Mouse (Mus musculus) intestine, embryonic 14.5 days (tissue): ENCODE measurements around the gene Cd3e. TPM values are rescaled to one million over a fixed set of nuclear protein-coding genes. Genes with fewer than 3 reads are reported as not detected.

ENCODE experiments used
- ATAC-seq: fragments of 200-750 bp; cut with Nextera tagmentation; replicated peaks from 2 replicates; pipeline ENCODE4 v1.8.0; 2017; ENCODE audit warnings: low read depth, moderate number of reproducible peaks, moderate TSS enrichment, moderate library complexity; ENCODE audit not compliant: low FRiP score, low TSS enrichment
- DNase-seq: peaks from one replicate; pipeline ENCODE4 v3.0.0-alpha.2; 2018; ENCODE audit warnings: low spot score
- H3K27ac ChIP-seq: fragments of 300-500 bp; sonication (generic); 2 replicates; pipeline ENCODE4 v1.5.1; 2014; ENCODE audit warnings: low read depth, mild to moderate bottlenecking, control low read depth
- H3K27me3 ChIP-seq: fragments of 300-500 bp; sonication (generic); replicated peaks from 2 replicates; pipeline ENCODE4 v1.6.1; 2014; ENCODE audit warnings: low read length, control low read depth; ENCODE audit not compliant: control insufficient read depth, insufficient read depth
- H3K36me3 ChIP-seq: fragments of 300-500 bp; sonication (generic); 2 replicates; pipeline ENCODE4 v1.6.1; 2014; ENCODE audit warnings: low read length, control low read depth; ENCODE audit not compliant: control insufficient read depth, insufficient read depth
- H3K4me1 ChIP-seq: fragments of 300-500 bp; sonication (generic); replicated peaks from 2 replicates; pipeline ENCODE4 v1.6.1; 2014; ENCODE audit warnings: low read length, control low read depth, mixed read lengths; ENCODE audit not compliant: control insufficient read depth, insufficient read depth
- H3K4me2 ChIP-seq: fragments of 300-500 bp; sonication (generic); 2 replicates; pipeline ENCODE4 v1.6.1; 2014; ENCODE audit warnings: low read length
- H3K4me3 ChIP-seq: fragments of 300-500 bp; sonication (generic); 2 replicates; pipeline ENCODE4 v1.5.1; 2014; ENCODE audit warnings: low read depth, low read length, control low read depth, mixed read lengths
- H3K9ac ChIP-seq: fragments of 300-500 bp; sonication (generic); 2 replicates; pipeline ENCODE4 v1.6.1; 2014; ENCODE audit warnings: mild to moderate bottlenecking, low read length
- H3K9me3 ChIP-seq: fragments of 300-500 bp; sonication (generic); 2 replicates; pipeline ENCODE4 v1.6.1; 2016; ENCODE audit warnings: low read length, control low read depth; ENCODE audit not compliant: control insufficient read depth
- WGBS: fragments of 180-500 bp; shearing (Covaris S2); extraction: QIAGEN DNeasy Blood & Tissue Kit; methylation state at CpG from one replicate; pipeline ENCODE4 v1.1.7; 2014; 5-methylcytosine and 5-hydroxymethylcytosine counted together
- polyA plus RNA-seq: library from polyadenylated mRNA; unstranded; fragments of >200 nt; fragmentation: Nextera tagmentation; extraction: Ambion mirVana; gene quantifications from 2 replicates; pipeline ENCODE4 v1.2.1, GENCODE M21; 2014

Gene Cd3e
- polyA plus RNA-seq, 1 experiment from 2014 or later, result 0.49 TPM

GRCm38 (mm10) chr9:44992271-44992670, 17.2 kb downstream of the Cd3e start:
- no peak overlapping the region for H3K4me2 ChIP-seq
- H3K9ac ChIP-seq, result no peak overlapping the region
- DNase-seq, result no peak
- H3K9me3 ChIP-seq, result no peaks in the 10 kb centered on the region
- H3K27ac ChIP-seq, result no peak overlapping the region
- no peaks in the 10 kb centered on the region for H3K4me1 ChIP-seq
- H3K27me3 ChIP-seq, result no peaks in the 10 kb centered on the region
- ATAC-seq, result no peak
- no peak overlapping the region for H3K4me3 ChIP-seq
- H3K36me3 ChIP-seq, result no peaks in the 10 kb centered on the region

- DNase-seq, result no peak
- Histone ChIP-seq H3K27me3 (no peaks in the 10 kb centered on the region), H3K27ac (no peak overlapping the region), H3K36me3 (no peaks in the 10 kb centered on the region), H3K9me3 (no peaks in the 10 kb centered on the region), H3K4me3 (no peak overlapping the region), H3K9ac (no peak overlapping the region), H3K4me1 (no peaks in the 10 kb centered on the region), H3K4me2 (no peak overlapping the region)
- WGBS, result 79% methylated on average over 2 of the region's 2 CpGs
- ATAC-seq, result no peak
Observed at GRCm38 (mm10) chr9:44991821-44992220, 17.6 kb downstream of the Cd3e start.

- ATAC-seq, result no peak
- DNase-seq, result no peak
- Histone ChIP-seq H3K27ac (no peak overlapping the region), H3K4me1 (no peaks in the 10 kb centered on the region), H3K36me3 (no peaks in the 10 kb centered on the region), H3K9ac (no peak overlapping the region), H3K9me3 (no peaks in the 10 kb centered on the region), H3K4me3 (no peak overlapping the region), H3K4me2 (no peak overlapping the region), H3K27me3 (no peaks in the 10 kb centered on the region)
- WGBS, result 62% methylated on average over 5 of the region's 5 CpGs
Observed at GRCm38 (mm10) chr9:44986976-44987375, 22.5 kb downstream of the Cd3e start.

- Histone ChIP-seq H3K27ac (no peak overlapping the region), H3K27me3 (no peaks in the 10 kb centered on the region), H3K36me3 (no peaks in the 10 kb centered on the region), H3K4me1 (no peaks in the 10 kb centered on the region), H3K9me3 (no peaks in the 10 kb centered on the region), H3K4me3 (no peak overlapping the region), H3K9ac (no peak overlapping the region), H3K4me2 (no peak overlapping the region)
- no peak for ATAC-seq
- DNase-seq, result no peak
- WGBS, result 59% methylated on average over 14 of the region's 14 CpGs
Observed at GRCm38 (mm10) chr9:44986242-44986781, 23.1 kb downstream of the Cd3e start.

GRCm38 (mm10) chr9:44985721-44986161, 23.7 kb downstream of the Cd3e start:
- H3K27ac ChIP-seq, result no peak overlapping the region
- ATAC-seq (no peak), DNase-seq (no peak)
- H3K9ac ChIP-seq, result no peak overlapping the region
- H3K36me3 ChIP-seq, result no peaks in the 10 kb centered on the region
- H3K4me2 ChIP-seq, result no peak overlapping the region
- H3K4me3 ChIP-seq, result no peak overlapping the region
- H3K27me3 ChIP-seq, result no peaks in the 10 kb centered on the region
- H3K9me3 ChIP-seq, result no peaks in the 10 kb centered on the region
- no peaks in the 10 kb centered on the region for H3K4me1 ChIP-seq
- 71% methylated on average over 3 of the region's 3 CpGs for WGBS

- H3K27me3 ChIP-seq, result no peaks in the 10 kb centered on the region
- no peaks in the 10 kb centered on the region for H3K4me1 ChIP-seq
- no peak overlapping the region for H3K4me3 ChIP-seq
- H3K4me2 ChIP-seq, result no peak overlapping the region
- 82% methylated on average over 2 of the region's 2 CpGs for WGBS
- ATAC-seq (no peak), DNase-seq (no peak)
- no peaks in the 10 kb centered on the region for H3K36me3 ChIP-seq
- H3K9me3 ChIP-seq, result no peaks in the 10 kb centered on the region
- H3K27ac ChIP-seq, result no peak overlapping the region
- no peak overlapping the region for H3K9ac ChIP-seq
Observed at GRCm38 (mm10) chr9:44983001-44983400, 26.4 kb downstream of the Cd3e start.

GRCm38 (mm10) chr9:44982531-44982930, 26.9 kb downstream of the Cd3e start:
- Histone ChIP-seq H3K27ac (no peak overlapping the region), H3K9ac (no peak overlapping the region), H3K36me3 (no peaks in the 10 kb centered on the region), H3K4me3 (no peak overlapping the region), H3K4me1 (no peaks in the 10 kb centered on the region), H3K9me3 (no peaks in the 10 kb centered on the region), H3K4me2 (no peak overlapping the region), H3K27me3 (no peaks in the 10 kb centered on the region)
- DNase-seq (no peak), ATAC-seq (no peak)
- WGBS, result 87% methylated on average over 3 of the region's 3 CpGs

- Histone ChIP-seq H3K4me2 (no peak overlapping the region), H3K4me3 (no peak overlapping the region), H3K27me3 (no peaks in the 10 kb centered on the region), H3K27ac (no peak overlapping the region), H3K9ac (no peak overlapping the region), H3K4me1 (no peaks in the 10 kb centered on the region), H3K36me3 (no peaks in the 10 kb centered on the region), H3K9me3 (no peaks in the 10 kb centered on the region)
- no peak for DNase-seq
- WGBS, result 87% methylated on average over 8 of the region's 8 CpGs
- ATAC-seq, result no peak
Observed at GRCm38 (mm10) chr9:44982081-44982480, 27.3 kb downstream of the Cd3e start.

GRCm38 (mm10) chr9:44981676-44982075, 27.8 kb downstream of the Cd3e start, which contains the start of gene Cd3d:
Cd3d (plus strand) TSS chr9:44981786.
- DNase-seq, result no peak
- no peaks in the 10 kb centered on the region for H3K27me3 ChIP-seq
- no peaks in the 10 kb centered on the region for H3K36me3 ChIP-seq
- no peak within 1 kb of the TSS for H3K27ac ChIP-seq
- no peak within 1 kb of the TSS for H3K9ac ChIP-seq
- no peak within 1 kb of the TSS for H3K4me3 ChIP-seq
- no peak within 1 kb of the TSS for H3K4me2 ChIP-seq
- WGBS, result 73% methylated on average over 4 of the region's 4 CpGs
- no peaks in the 10 kb centered on the region for H3K4me1 ChIP-seq
- no peaks in the 10 kb centered on the region for H3K9me3 ChIP-seq
- no peak for ATAC-seq
